Comparison of ENCODE assay signal across 8 mouse cellular contexts in the genomic region with DNA sequence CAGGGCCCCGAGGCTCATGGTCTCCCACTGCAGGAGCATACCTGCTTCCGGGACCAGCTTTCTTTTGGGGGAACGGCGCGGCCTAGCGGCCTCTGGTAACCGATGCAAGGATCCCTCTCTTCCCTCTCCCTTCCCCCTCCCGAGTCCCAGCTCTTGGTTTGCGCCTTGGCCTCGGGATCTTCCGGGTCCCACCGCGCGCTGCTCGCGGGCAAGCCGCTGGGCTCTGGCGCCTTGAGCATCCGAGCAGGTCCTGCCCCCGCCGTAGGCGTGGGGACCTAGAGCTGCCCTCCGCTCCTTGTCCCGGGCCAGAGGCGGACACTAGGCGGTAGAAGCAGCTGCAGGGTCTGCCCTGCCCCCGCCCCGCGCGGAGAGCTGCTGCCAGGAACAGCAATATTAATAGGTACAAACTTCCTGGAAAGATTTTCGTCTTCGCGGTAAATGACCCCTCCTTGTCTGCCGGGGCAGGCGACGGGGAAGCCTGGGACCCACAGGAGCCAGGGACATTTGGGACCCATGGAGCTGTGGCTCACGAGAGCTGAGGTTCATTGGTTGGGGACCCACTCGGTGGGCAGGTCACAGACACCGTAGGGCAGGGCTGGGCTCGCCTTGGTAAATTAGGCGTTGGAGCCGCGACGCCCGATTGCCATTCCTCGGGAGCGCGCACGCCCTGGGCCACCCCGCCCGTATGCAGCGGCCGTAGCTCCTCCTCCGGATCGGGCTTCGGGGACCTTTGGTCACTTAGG. TPM values are rescaled to one million over a fixed set of nuclear protein-coding genes. Genes with fewer than 3 reads are reported as not detected.
DNase-seq lines count a peak whose midpoint lies in the region; ATAC-seq lines count a peak whose summit lies in the region.

No protein-coding gene starts in this region.

- H3K4me3 ChIP-seq in hindbrain, embryonic 14.5 days (replicated peaks; ENCODE audit: low read length): peak overlapping the region; percentile 51

- no peaks in the 10 kb centered on the region for H3K9me3 ChIP-seq in hindbrain, embryonic 14.5 days (ENCODE audit: control insufficient read depth, low read length)

- peak overlapping the region; percentile 67 for H3K9ac ChIP-seq in hindbrain, embryonic 14.5 days

- H3K27me3 ChIP-seq in hindbrain, embryonic 14.5 days (ENCODE audit: control insufficient read depth, insufficient read depth, low read length): no peaks in the 10 kb centered on the region

- peak overlapping the region; percentile 78 for H3K27ac ChIP-seq in hindbrain, embryonic 14.5 days

- DNase-seq in T-cell, adult 2 months (ENCODE audit: low spot score): peak; percentile 71
- peak; percentile 92 to 93 for DNase-seq in cerebellum, postnatal 25 days
- peak; percentile 57 to 69 for DNase-seq in frontal cortex, postnatal 25 days (ENCODE audit: low spot score in 2 of 2)
- DNase-seq in hindbrain, embryonic 14.5 days (ENCODE audit: low spot score): peak; percentile 81
- DNase-seq in layer of hippocampus, postnatal 25 days (ENCODE audit: extremely low spot score in 1 of 2, low spot score in 1 of 2): peak; percentile 60 to 69
- peak; percentile 85 for DNase-seq in lung, postnatal 14 days
- peak; percentile 87 for DNase-seq in ovary, postnatal 36 days (ENCODE audit: low spot score)
- DNase-seq in thymus, postnatal 14 days: peak; percentile 87

- H3K36me3 ChIP-seq in hindbrain, embryonic 14.5 days (replicated peaks; ENCODE audit: control insufficient read depth, insufficient read depth): no peaks in the 10 kb centered on the region

- peak overlapping the region; percentile 95 for H3K4me2 ChIP-seq in hindbrain, embryonic 14.5 days (replicated peaks)

- ATAC-seq in hindbrain, embryonic 14.5 days (ENCODE audit: low FRiP score): peak; percentile 82

- 0 out of 2 replicates have a peak, but pooled peaks cover 6% of the 10 kb centered on the region for H3K4me1 ChIP-seq in hindbrain, embryonic 14.5 days (replicated peaks; ENCODE audit: control insufficient read depth, insufficient read depth, low read length)

- 2% methylated on average over 50 of the region's 56 CpGs for WGBS in hindbrain, embryonic 14.5 days

RNA-seq across cellular contexts. Expression of a gene that starts 35.9 kb away (rescaled TPM):
- 2,816 and 2,951 TPM in 2 replicates for polyA plus RNA-seq in hindbrain, embryonic 14.5 days (2014; fragmentation: Nextera tagmentation; extraction: Ambion mirVana)
- total RNA-seq in layer of hippocampus, postnatal 25 days (2021): 100 to 1,000 TPM; 388 to 399 TPM

RNA-seq across cellular contexts. Expression of a gene that starts 52.0 kb away (rescaled TPM):
- polyA plus RNA-seq in hindbrain, embryonic 14.5 days (2014; fragmentation: Nextera tagmentation; extraction: Ambion mirVana): 27.1 and 27.6 TPM in 2 replicates
- 10 to 100 TPM; 32.7 to 34.9 TPM for total RNA-seq in layer of hippocampus, postnatal 25 days (2021)

Comparison
In these comparisons a context has a peak if more than half of its experiments do, and no peak if none do; other contexts are left out.
1. Peak in every context shown above with its lines: DNase-seq, ATAC-seq, H3K4me3 ChIP-seq and H3K27ac ChIP-seq.